Mouse (Mus musculus) kidney, embryonic 15.5 days (tissue): ENCODE data around the gene Cyp2t4. TPM values are rescaled to one million over a fixed set of nuclear protein-coding genes. Genes with fewer than 3 reads are reported as not detected.

Experiments
- ATAC-seq: fragments of 200-750 bp; cut with Nextera tagmentation; replicated peaks from 2 replicates; pipeline ENCODE4 v1.8.0; 2017; ENCODE audit warnings: moderate TSS enrichment; ENCODE audit not compliant: low FRiP score
- H3K27ac ChIP-seq: fragments of 300-500 bp; sonication (generic); 2 replicates; pipeline ENCODE4 v1.5.1; 2015; ENCODE audit warnings: mild to moderate bottlenecking, inconsistent platforms
- H3K27me3 ChIP-seq: fragments of 300-500 bp; sonication (generic); 2 replicates; pipeline ENCODE4 v1.6.1; 2015; ENCODE audit warnings: inconsistent platforms
- H3K36me3 ChIP-seq: fragments of 300-500 bp; sonication (generic); 2 replicates; pipeline ENCODE4 v1.6.1; 2015; ENCODE audit warnings: inconsistent platforms
- H3K4me1 ChIP-seq: fragments of 300-500 bp; sonication (generic); 2 replicates; pipeline ENCODE4 v1.6.1; 2015; ENCODE audit warnings: inconsistent platforms
- H3K4me2 ChIP-seq: fragments of 300-500 bp; sonication (generic); 2 replicates; pipeline ENCODE4 v1.6.1; 2015; ENCODE audit warnings: moderate library complexity, mild to moderate bottlenecking, inconsistent platforms
- H3K4me3 ChIP-seq: fragments of 300-500 bp; sonication (generic); replicated peaks from 2 replicates; pipeline ENCODE4 v1.5.1; 2015; ENCODE audit warnings: mild to moderate bottlenecking, inconsistent platforms
- H3K9ac ChIP-seq: fragments of 300-500 bp; sonication (generic); 2 replicates; pipeline ENCODE4 v1.6.1; 2015; ENCODE audit warnings: mild to moderate bottlenecking, inconsistent platforms
- H3K9me3 ChIP-seq: fragments of 300-500 bp; sonication (generic); replicated peaks from 2 replicates; pipeline ENCODE4 v1.6.1; 2016; ENCODE audit warnings: inconsistent platforms
- WGBS: fragments of 180-500 bp; shearing (Covaris S2); methylation state at CpG from one replicate; pipeline ENCODE4 v1.1.7; 2015; ENCODE audit warnings: mixed read lengths; 5-methylcytosine and 5-hydroxymethylcytosine counted together
- polyA plus RNA-seq: library from polyadenylated mRNA; unstranded; fragments of >200 nt; fragmentation: Nextera tagmentation; extraction: Ambion mirVana; gene quantifications from 2 replicates; pipeline ENCODE4 v1.2.1, GENCODE M21; 2015

Cyp2t4 gene
- polyA plus RNA-seq, 1 experiment from 2014 or later, result not detected

GRCm38 (mm10) chr7:27174896-27175295, 21.4 kb downstream of the Cyp2t4 start:
- 93% methylated on average over 7 of the region's 7 CpGs for WGBS
- Histone ChIP-seq H3K36me3 (peaks cover 43% of the 10 kb centered on the region), H3K9ac (no peak overlapping the region), H3K9me3 (no peaks in the 10 kb centered on the region), H3K27me3 (no peaks in the 10 kb centered on the region), H3K4me3 (no peak overlapping the region), H3K4me2 (no peak overlapping the region), H3K4me1 (peaks cover 16% of the 10 kb centered on the region), H3K27ac (no peak overlapping the region)
- no peak for ATAC-seq

GRCm38 (mm10) chr7:27177942-27178323, 24.4 kb downstream of the Cyp2t4 start:
- no peaks in the 10 kb centered on the region for H3K27me3 ChIP-seq
- peak overlapping the region; percentile 61 for H3K9ac ChIP-seq
- H3K4me1 ChIP-seq, result peaks cover 28% of the 10 kb centered on the region
- H3K36me3 ChIP-seq, result peaks cover 24% of the 10 kb centered on the region
- H3K27ac ChIP-seq, result peak overlapping the region; percentile 97
- H3K4me2 ChIP-seq, result peak overlapping the region; percentile 56
- H3K9me3 ChIP-seq, result no peaks in the 10 kb centered on the region
- WGBS, result 19% methylated on average over 4 of the region's 4 CpGs
- ATAC-seq, result peak; percentile 0; the same call in 1 of the 2 replicates
- peak overlapping the region; percentile 70 for H3K4me3 ChIP-seq

DNA sequence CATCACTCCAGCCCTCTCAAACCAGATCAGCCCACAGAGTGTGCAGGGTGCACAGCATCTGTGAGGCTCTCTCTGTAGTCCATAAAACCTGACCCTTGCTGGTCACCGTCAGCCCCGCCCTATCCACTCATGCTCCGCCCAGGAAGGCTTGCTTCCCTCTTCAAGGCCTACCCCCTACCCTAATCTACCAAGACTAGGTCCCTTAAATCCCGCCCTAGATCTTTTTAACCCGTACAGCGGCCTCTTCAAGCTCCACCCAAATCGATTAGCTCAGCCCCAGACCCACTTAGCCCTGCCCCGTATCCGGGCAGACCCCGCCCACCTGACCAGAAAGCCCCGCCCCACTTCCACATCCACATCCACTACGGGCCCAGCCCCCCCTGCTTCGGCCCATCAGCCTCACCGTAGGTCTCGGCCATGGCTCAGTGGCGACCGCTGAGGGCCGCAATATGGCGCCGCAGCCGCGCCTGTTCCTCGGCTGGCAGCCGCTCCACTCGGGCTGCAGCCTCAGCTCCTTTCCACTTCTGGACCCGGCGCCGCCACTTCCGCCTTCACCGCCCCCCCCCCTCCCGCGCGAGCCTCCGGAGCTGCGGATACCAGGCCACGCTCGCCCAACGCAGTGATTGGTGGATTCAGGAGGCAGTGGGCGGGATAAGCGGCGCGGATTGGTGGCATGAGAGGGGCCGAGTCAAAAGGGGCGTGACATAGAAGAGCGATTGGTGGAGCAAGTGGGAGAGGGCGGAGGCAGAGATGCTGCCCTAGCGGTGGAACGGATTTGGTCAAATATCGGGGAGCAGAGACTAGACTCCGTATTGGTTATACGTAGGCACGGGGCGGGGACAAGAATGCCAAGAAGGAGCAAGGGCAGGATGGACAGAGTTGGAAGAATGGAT, 25.1 kb downstream of the Cyp2t4 start, which contains the start of gene Rab4b:
Gene Rab4b, minus strand, starts transcription at position 573 of the 893 bp plus-strand sequence.
- Histone ChIP-seq H3K4me2 (peak within 1 kb of the TSS; percentile 56), H3K27me3 (no peaks in the 10 kb centered on the region), H3K36me3 (peaks cover 24% of the 10 kb centered on the region), H3K27ac (peak within 1 kb of the TSS; percentile 97), H3K9me3 (no peaks in the 10 kb centered on the region), H3K4me3 (peak within 1 kb of the TSS; percentile 70), H3K4me1 (peaks cover 28% of the 10 kb centered on the region), H3K9ac (peak within 1 kb of the TSS; percentile 61)
- WGBS, result under 1% methylated on average over 53 of the region's 53 CpGs
- peak; percentile 98 for ATAC-seq

DNA sequence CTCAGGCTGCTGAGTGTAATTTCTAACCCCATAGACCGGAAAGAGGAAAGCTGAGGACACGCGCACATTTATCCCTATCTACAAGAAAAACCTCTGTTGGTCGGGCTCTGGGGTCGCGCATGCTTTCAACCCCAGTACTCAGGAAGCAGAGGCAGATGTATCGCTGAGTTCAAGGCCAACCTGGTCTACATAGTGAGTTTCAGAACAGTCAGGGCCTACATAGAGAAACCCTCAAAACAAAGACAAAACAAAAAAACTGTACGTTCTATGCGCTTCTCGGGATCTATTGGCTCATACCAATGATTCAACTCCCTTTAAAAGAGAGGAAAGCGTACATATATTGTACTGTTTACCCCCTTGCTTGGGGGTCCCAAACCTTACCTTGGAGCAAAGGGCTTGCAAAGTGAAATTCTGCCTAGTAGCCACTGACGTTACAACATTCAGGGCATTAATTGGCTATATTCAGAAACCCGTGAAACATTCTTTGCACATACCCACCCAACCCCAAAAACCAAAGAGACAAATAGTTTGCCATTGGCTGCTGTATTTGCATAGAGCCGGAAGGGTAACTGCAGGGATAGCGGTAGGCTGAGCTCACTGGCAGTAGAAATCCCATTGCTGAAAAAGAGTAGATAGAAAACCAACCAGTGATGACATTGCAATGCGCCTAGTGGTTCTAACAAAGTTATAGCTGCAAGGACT, 25.9 kb downstream of the Cyp2t4 start:
- Histone ChIP-seq H3K4me3 (peak overlapping the region; percentile 70), H3K9ac (peak overlapping the region; percentile 23), H3K4me2 (peak overlapping the region; percentile 56), H3K27me3 (no peaks in the 10 kb centered on the region), H3K4me1 (peaks cover 28% of the 10 kb centered on the region), H3K27ac (peak overlapping the region; percentile 97), H3K9me3 (no peaks in the 10 kb centered on the region), H3K36me3 (peaks cover 22% of the 10 kb centered on the region)
- 47% methylated on average over 16 of the region's 16 CpGs for WGBS
- no peak for ATAC-seq

DNA sequence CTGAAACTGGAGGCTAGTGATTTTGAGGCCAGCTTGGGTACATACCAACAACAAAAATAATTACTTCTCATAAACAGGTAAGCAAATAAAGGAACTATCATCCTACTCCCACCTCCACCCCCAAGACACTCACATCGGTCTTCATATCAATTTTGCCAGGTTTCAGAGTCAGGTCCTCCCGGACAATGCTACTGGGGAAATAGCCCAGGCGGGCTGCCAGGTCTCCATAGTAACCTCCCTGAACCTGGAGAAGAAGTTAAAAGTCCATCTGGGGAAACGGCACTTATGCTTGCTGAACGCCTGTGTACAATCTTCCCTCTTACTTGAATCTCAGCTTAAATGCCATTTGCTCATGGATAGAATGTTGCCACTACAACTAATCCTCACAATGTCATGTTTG, 26.5 kb downstream of the Cyp2t4 start:
- peaks cover 22% of the 10 kb centered on the region for H3K36me3 ChIP-seq
- 61% methylated on average over 5 of the region's 5 CpGs for WGBS
- no peak overlapping the region for H3K9ac ChIP-seq
- no peaks in the 10 kb centered on the region for H3K27me3 ChIP-seq
- peak overlapping the region; percentile 56 for H3K4me2 ChIP-seq
- ATAC-seq, result no peak
- 0 out of 2 replicates have a peak overlapping the region, but pooled peaks have one; percentile 10 for H3K4me3 ChIP-seq
- peak overlapping the region; percentile 97 for H3K27ac ChIP-seq
- H3K4me1 ChIP-seq, result peaks cover 28% of the 10 kb centered on the region
- no peaks in the 10 kb centered on the region for H3K9me3 ChIP-seq

DNA sequence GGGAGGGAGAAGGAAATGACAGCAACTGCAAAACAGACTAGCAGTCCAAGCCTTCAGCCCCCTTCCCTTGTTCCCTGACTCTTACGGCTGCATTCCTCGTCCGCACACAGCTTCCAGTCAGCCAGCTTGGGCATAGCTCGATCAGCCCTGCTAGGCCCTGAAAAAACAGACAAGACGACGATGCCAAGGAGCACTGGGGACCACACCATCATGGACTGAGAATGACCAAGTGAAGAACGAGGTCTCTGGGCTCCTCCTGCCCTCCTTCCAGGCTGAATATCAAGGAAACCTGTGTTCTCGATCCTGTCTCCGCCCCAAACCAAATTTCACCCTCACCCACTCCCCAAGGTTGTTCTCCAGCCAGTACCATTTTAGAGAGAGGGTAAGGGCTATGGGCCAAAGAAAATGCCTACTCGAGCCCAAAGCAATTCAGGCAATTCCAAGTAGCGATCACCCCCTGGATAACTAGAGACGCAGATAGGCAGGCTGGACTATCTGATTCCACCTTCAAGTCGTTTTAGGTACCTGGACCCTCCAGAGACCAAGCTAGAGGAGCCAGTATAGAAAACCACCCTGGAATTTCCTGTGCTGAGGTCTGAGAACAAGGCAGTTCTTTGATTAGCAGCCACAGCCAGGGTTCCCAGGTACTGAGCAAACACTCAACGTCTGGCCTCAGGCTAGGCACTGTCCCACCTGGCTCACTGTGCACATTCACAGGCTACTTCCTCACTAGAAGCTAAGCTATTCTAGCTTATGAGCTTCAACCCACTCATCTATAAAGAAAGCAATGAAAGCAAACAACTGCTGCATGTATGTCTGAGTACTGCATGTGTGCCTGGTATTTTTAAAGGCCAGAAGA, 27.6 kb downstream of the Cyp2t4 start, which contains the start of the genes Gm21983 and Mia:
Gene Gm21983, minus strand, starts transcription at position 250 of the 859 bp plus-strand sequence.
Gene Mia, minus strand, starts transcription at position 321 of the 859 bp plus-strand sequence.
- no peak for ATAC-seq
- Histone ChIP-seq H3K4me1 (peaks cover 28% of the 10 kb centered on the region), H3K9ac (no peak within 1 kb of the TSS; the same call in 1 of the 2 replicates), H3K36me3 (peaks cover 29% of the 10 kb centered on the region), H3K9me3 (no peaks in the 10 kb centered on the region), H3K27ac (peak within 1 kb of the TSS; percentile 97), H3K27me3 (no peaks in the 10 kb centered on the region), H3K4me3 (peak within 1 kb of the TSS; percentile 16; the same call in 1 of the 2 replicates), H3K4me2 (peak within 1 kb of the TSS; percentile 56; the same call in 1 of the 2 replicates)
- 57% methylated on average over 14 of the region's 14 CpGs for WGBS

DNA sequence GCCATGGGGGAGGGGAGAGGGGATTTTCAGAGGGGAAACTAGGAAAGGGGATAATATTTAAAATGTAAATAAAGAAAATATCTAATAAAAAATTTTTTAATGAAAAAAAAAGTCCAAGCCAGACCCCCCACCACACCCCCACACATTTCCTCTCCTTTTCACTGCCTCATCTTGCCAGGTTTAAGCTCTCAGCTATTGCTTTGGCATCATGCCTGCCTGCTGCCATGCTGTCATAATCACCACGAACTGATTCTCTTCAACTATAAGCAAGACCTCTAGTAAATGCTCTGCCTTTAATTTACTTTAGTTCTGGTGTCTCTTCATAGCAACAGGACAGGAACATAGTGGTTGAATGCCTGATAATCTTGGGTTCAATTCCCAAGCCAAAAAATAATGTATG, 29.0 kb downstream of the Cyp2t4 start:
- Histone ChIP-seq H3K4me1 (peaks cover 26% of the 10 kb centered on the region), H3K9me3 (no peaks in the 10 kb centered on the region), H3K36me3 (peaks cover 43% of the 10 kb centered on the region), H3K27me3 (no peaks in the 10 kb centered on the region), H3K4me2 (no peak overlapping the region), H3K27ac (no peak overlapping the region), H3K4me3 (no peak overlapping the region), H3K9ac (no peak overlapping the region)
- ATAC-seq, result no peak
- WGBS, result 80% methylated on average over 1 of the region's 1 CpGs

- 68% methylated on average over 3 of the region's 3 CpGs for WGBS
- H3K9ac ChIP-seq, result no peak overlapping the region
- ATAC-seq, result no peak
- peaks cover 68% of the 10 kb centered on the region for H3K36me3 ChIP-seq
- no peak overlapping the region for H3K4me3 ChIP-seq
- H3K9me3 ChIP-seq, result no peaks in the 10 kb centered on the region
- H3K27ac ChIP-seq, result no peak overlapping the region
- no peak overlapping the region for H3K4me2 ChIP-seq
- H3K4me1 ChIP-seq, result peaks cover 11% of the 10 kb centered on the region
- H3K27me3 ChIP-seq, result no peaks in the 10 kb centered on the region
Measured at GRCm38 (mm10) chr7:27184964-27185363, 31.4 kb downstream of the Cyp2t4 start.

DNA sequence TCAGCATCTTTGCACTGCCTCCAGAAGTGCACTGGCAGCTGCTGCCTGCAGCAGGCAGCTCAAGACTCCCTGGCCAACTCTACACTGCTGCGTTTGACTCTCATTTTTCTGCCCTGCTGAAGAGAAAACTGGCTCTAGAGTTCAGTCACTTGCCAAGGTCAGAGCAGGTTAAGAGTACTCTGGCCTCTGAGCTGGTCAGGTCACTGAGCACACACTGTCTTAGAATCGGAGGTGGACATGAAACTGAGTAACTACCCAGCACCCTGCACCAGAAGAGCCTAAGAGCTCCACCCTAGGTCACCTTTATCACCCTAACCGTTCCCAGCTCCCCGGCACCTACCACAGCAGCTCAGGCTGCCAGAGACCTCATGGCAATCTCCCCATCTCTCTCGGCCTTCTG, 32.5 kb downstream of the Cyp2t4 start:
- no peak overlapping the region for H3K4me3 ChIP-seq
- H3K27ac ChIP-seq, result no peak overlapping the region
- no peaks in the 10 kb centered on the region for H3K9me3 ChIP-seq
- peaks cover under 1% of the 10 kb centered on the region; the same call in 1 of the 2 replicates for H3K4me1 ChIP-seq
- WGBS, result 91% methylated on average over 5 of the region's 5 CpGs
- no peak overlapping the region for H3K9ac ChIP-seq
- H3K27me3 ChIP-seq, result no peaks in the 10 kb centered on the region
- H3K4me2 ChIP-seq, result no peak overlapping the region
- peaks cover 78% of the 10 kb centered on the region for H3K36me3 ChIP-seq
- ATAC-seq, result no peak

- Histone ChIP-seq H3K27me3 (no peaks in the 10 kb centered on the region), H3K9me3 (no peaks in the 10 kb centered on the region), H3K4me1 (peaks cover 10% of the 10 kb centered on the region), H3K4me2 (no peak overlapping the region), H3K36me3 (peaks cover 97% of the 10 kb centered on the region), H3K9ac (no peak overlapping the region), H3K27ac (no peak overlapping the region), H3K4me3 (no peak overlapping the region)
- 96% methylated on average over 10 of the region's 10 CpGs for WGBS
- ATAC-seq, result no peak
Measured at GRCm38 (mm10) chr7:27189271-27189931, 35.9 kb downstream of the Cyp2t4 start.

GRCm38 (mm10) chr7:27192434-27192833, 38.9 kb downstream of the Cyp2t4 start:
- Histone ChIP-seq H3K36me3 (peaks cover 69% of the 10 kb centered on the region), H3K27ac (no peak overlapping the region), H3K4me2 (no peak overlapping the region), H3K4me1 (peaks cover 27% of the 10 kb centered on the region), H3K9ac (no peak overlapping the region), H3K9me3 (no peaks in the 10 kb centered on the region), H3K27me3 (no peaks in the 10 kb centered on the region), H3K4me3 (no peak overlapping the region)
- WGBS, result 91% methylated on average over 5 of the region's 5 CpGs
- ATAC-seq, result no peak
